Mouse (Mus musculus): ENCODE measurements around the gene Olfr1215. TPM values are rescaled to one million over a fixed set of nuclear protein-coding genes. Genes with fewer than 3 reads are reported as not detected.
"Not testable (repeated sequence)": the region's sequence is repeated elsewhere in the genome, so short reads cannot be mapped to it uniquely, and the experiment has no call there.

The Olfr1215 gene
- polyA plus RNA-seq (2012; rRNA removed) = not detected in 2 replicates

GRCm38 (mm10) chr2:89006873-89007272 lies at the start of gene Olfr1215:
Olfr1215 (minus strand) TSS chr2:89006973.
- DNase-seq (ENCODE audit: extremely low spot score in 1 of 2, low spot score in 1 of 2) = no peak

- DNase-seq (ENCODE audit: extremely low spot score in 1 of 2, low spot score in 1 of 2) = no peak
Observed at GRCm38 (mm10) chr2:89031965-89032364, 25.2 kb upstream of the Olfr1215 start, which contains the start of gene Olfr1217. Olfr1217 (minus strand) TSS chr2:89032065.

GRCm38 (mm10) chr2:89021436-89021835 lies 14.7 kb upstream of the Olfr1215 start:
- DNase-seq (ENCODE audit: extremely low spot score in 1 of 2, low spot score in 1 of 2) = not testable (repeated sequence)

- no peak for DNase-seq (ENCODE audit: extremely low spot score in 1 of 2, low spot score in 1 of 2)
Observed at GRCm38 (mm10) chr2:89018240-89018639, 11.5 kb upstream of the Olfr1215 start, which contains the start of gene Olfr1216. Olfr1216 (minus strand) TSS chr2:89018340.

- DNase-seq (ENCODE audit: extremely low spot score in 1 of 2, low spot score in 1 of 2) = no peak
Observed at GRCm38 (mm10) chr2:88992553-88992952, 14.2 kb downstream of the Olfr1215 start, which contains the start of gene Olfr1214. Olfr1214 (minus strand) TSS chr2:88992653.

- DNase-seq (ENCODE audit: extremely low spot score in 1 of 2, low spot score in 1 of 2) = no peak
Observed at GRCm38 (mm10) chr2:88980181-88980580, 26.6 kb downstream of the Olfr1215 start, which contains the start of gene Gm13762. Gm13762 (minus strand) TSS chr2:88980281.

- no peak for DNase-seq (ENCODE audit: extremely low spot score in 1 of 2, low spot score in 1 of 2)
Observed at GRCm38 (mm10) chr2:88953669-88954068, 53.1 kb downstream of the Olfr1215 start, which contains the start of gene Olfr1212. Olfr1212 (plus strand) TSS chr2:88953969.

Other genes starting within 250 kb of the Olfr1215 start
- gene Olfr1199, start 246.5 kb downstream of the Olfr1215 start, polyA plus RNA-seq (2012; rRNA removed) = not detected in 2 replicates
- not detected in 2 replicates for gene Olfr1200, start 236.5 kb downstream of the Olfr1215 start, polyA plus RNA-seq (2012; rRNA removed)
- gene Olfr1201, start 213.9 kb downstream of the Olfr1215 start, polyA plus RNA-seq (2012; rRNA removed) = not detected in 2 replicates
- not detected in 2 replicates for gene Olfr1202, start 192.5 kb downstream of the Olfr1215 start, polyA plus RNA-seq (2012; rRNA removed)
- gene Olfr1205, start 177.2 kb downstream of the Olfr1215 start, polyA plus RNA-seq (2012; rRNA removed) = not detected in 2 replicates
- not detected in 2 replicates for gene Olfr1204, start 157.7 kb downstream of the Olfr1215 start, polyA plus RNA-seq (2012; rRNA removed)
- gene Olfr1206, start 143.7 kb downstream of the Olfr1215 start, polyA plus RNA-seq (2012; rRNA removed) = not detected in 2 replicates
- gene Olfr1208, start 104.7 kb downstream of the Olfr1215 start, polyA plus RNA-seq (2012; rRNA removed) = not detected in 2 replicates
- gene Olfr1209, start 91.8 kb downstream of the Olfr1215 start, polyA plus RNA-seq (2012; rRNA removed) = not detected in 2 replicates
- gene Olfr1211, start 68.9 kb downstream of the Olfr1215 start, polyA plus RNA-seq (2012; rRNA removed) = not detected in 2 replicates
- not detected in 2 replicates for gene Olfr1212, start 53.0 kb downstream of the Olfr1215 start, polyA plus RNA-seq (2012; rRNA removed)
- gene Gm13762, start 26.7 kb downstream of the Olfr1215 start, polyA plus RNA-seq (2012; rRNA removed) = not detected in 2 replicates
- gene Olfr1214, start 14.3 kb downstream of the Olfr1215 start, polyA plus RNA-seq (2012; rRNA removed) = not detected in 2 replicates
- gene Olfr1216, start 11.4 kb upstream of the Olfr1215 start, polyA plus RNA-seq (2012; rRNA removed) = not detected in 2 replicates
- 0.15 TPM in 1 of 2 replicates, not detected in the other for gene Olfr1217, start 25.1 kb upstream of the Olfr1215 start, polyA plus RNA-seq (2012; rRNA removed)
- not detected in 2 replicates for gene Olfr1218, start 54.2 kb upstream of the Olfr1215 start, polyA plus RNA-seq (2012; rRNA removed)
- gene Olfr1219, start 76.5 kb upstream of the Olfr1215 start, polyA plus RNA-seq (2012; rRNA removed) = not detected in 2 replicates
- gene Olfr1220, start 99.9 kb upstream of the Olfr1215 start, polyA plus RNA-seq (2012; rRNA removed) = not detected in 2 replicates
- gene Olfr1221, start 110.3 kb upstream of the Olfr1215 start, polyA plus RNA-seq (2012; rRNA removed) = not detected in 2 replicates
- not detected in 2 replicates for gene Olfr1222, start 126.1 kb upstream of the Olfr1215 start, polyA plus RNA-seq (2012; rRNA removed)
- gene Olfr1223, start 144.6 kb upstream of the Olfr1215 start, polyA plus RNA-seq (2012; rRNA removed) = not detected in 2 replicates
- gene Olfr1224-ps1, start 157.1 kb upstream of the Olfr1215 start, polyA plus RNA-seq (2012; rRNA removed) = not detected in 2 replicates
- not detected in 2 replicates for gene Olfr1225, start 167.7 kb upstream of the Olfr1215 start, polyA plus RNA-seq (2012; rRNA removed)
- 0.02 TPM in 1 of 2 replicates, not detected in the other for gene Olfr1226, start 193.1 kb upstream of the Olfr1215 start, polyA plus RNA-seq (2012; rRNA removed)
- gene Olfr1228, start 247.1 kb upstream of the Olfr1215 start, polyA plus RNA-seq (2012; rRNA removed) = 0.12 TPM in 1 of 2 replicates, not detected in the other